Mouse (Mus musculus) heart, postnatal 0 days (tissue): ENCODE results near the gene Plpp7.

Experiments
- CTCF ChIP-seq: IDR thresholded peaks from 2 replicates; pipeline ENCODE4 v1.5.1; 2016; ENCODE audit warnings: antibody characterized with exemption, control low read depth, low read depth
- EP300 ChIP-seq: IDR thresholded peaks from 2 replicates; pipeline ENCODE4 v1.6.1; 2016; ENCODE audit warnings: antibody characterized with exemption, low read depth

DNA sequence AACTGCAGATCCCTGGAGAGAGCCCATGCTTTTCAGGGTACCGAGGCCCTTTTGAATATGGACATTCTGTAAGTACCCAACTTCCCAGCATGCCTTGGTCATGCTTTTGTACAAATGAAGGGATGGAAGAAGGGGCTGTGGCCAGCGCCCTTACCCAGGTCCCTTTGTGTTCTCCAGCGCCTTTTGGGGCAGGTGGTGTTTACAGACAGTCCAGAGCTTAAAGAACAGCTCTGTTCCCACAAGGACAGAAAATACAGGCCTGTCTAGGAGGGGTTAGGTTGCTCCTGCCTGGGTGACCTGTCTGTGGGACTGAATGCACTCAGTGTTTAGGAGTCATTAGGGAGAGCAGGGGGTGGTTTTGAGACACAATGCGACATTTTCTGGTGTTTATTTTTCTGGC is 62.0 kb downstream of the Plpp7 start:
- TF ChIP-seq EP300: no peak
- TF ChIP-seq CTCF: no peak
